Mouse (Mus musculus) brain, embryonic 14.5 days (tissue): ENCODE results near the gene Immp2l.
A peak's percentile ranks its signal among the peaks of the same experiment; 100 is the strongest.

Source experiments
- CTCF ChIP-seq: fragments of 200-500 bp; IDR thresholded peaks from 2 replicates; pipeline ENCODE4 v1.5.1; 2012; ENCODE audit warnings: inconsistent platforms, mild to moderate bottlenecking, moderate library complexity, borderline replicate concordance; ENCODE audit not compliant: insufficient read depth, insufficient read length; ENCODE audit errors: extremely low read depth
- POLR2A ChIP-seq: fragments of 200-500 bp; IDR thresholded peaks from 2 replicates; pipeline ENCODE4 v1.6.1; 2012; ENCODE audit warnings: mild to moderate bottlenecking, inconsistent platforms, borderline replicate concordance; ENCODE audit not compliant: poor library complexity, insufficient read depth, insufficient read length, severe bottlenecking; ENCODE audit errors: extremely low read depth

DNA sequence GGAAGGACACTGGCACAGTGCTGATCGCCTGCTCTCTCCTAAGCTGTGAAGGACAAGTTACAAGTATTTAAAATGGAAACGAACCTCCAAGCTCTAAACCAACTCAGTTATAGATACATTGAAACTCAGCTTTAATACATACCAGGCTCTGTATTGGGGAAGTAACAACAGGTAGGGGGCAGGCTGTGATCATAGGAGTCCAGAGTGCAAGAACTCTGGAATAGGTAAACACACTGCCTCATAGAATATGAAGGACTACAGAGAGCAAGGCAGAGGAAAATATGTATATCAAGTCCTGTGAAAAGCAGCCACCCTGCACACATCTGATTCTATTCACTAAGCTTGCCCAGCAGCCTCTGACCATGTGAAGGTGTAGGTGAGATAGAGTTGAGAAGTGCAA lies 99.3 kb downstream of the Immp2l start:
- TF ChIP-seq POLR2A (no peak), CTCF (peak; percentile 6; the same call in 1 of the 2 replicates)
